Mouse (Mus musculus) intestine, embryonic 14.5 days (tissue): ENCODE data around the gene Ube2h. TPM values are rescaled to one million over a fixed set of nuclear protein-coding genes. Genes with fewer than 3 reads are reported as not detected.
A peak's percentile ranks its signal among the peaks of the same experiment; 100 is the strongest.

ENCODE experiments used
- ATAC-seq: fragments of 200-750 bp; cut with Nextera tagmentation; replicated peaks from 2 replicates; pipeline ENCODE4 v1.8.0; 2017; ENCODE audit warnings: low read depth, moderate number of reproducible peaks, moderate TSS enrichment, moderate library complexity; ENCODE audit not compliant: low FRiP score, low TSS enrichment
- DNase-seq: peaks from one replicate; pipeline ENCODE4 v3.0.0-alpha.2; 2018; ENCODE audit warnings: low spot score
- H3K27ac ChIP-seq: fragments of 300-500 bp; sonication (generic); 2 replicates; pipeline ENCODE4 v1.5.1; 2014; ENCODE audit warnings: low read depth, mild to moderate bottlenecking, control low read depth
- H3K27me3 ChIP-seq: fragments of 300-500 bp; sonication (generic); replicated peaks from 2 replicates; pipeline ENCODE4 v1.6.1; 2014; ENCODE audit warnings: low read length, control low read depth; ENCODE audit not compliant: control insufficient read depth, insufficient read depth
- H3K36me3 ChIP-seq: fragments of 300-500 bp; sonication (generic); 2 replicates; pipeline ENCODE4 v1.6.1; 2014; ENCODE audit warnings: low read length, control low read depth; ENCODE audit not compliant: control insufficient read depth, insufficient read depth
- H3K4me1 ChIP-seq: fragments of 300-500 bp; sonication (generic); replicated peaks from 2 replicates; pipeline ENCODE4 v1.6.1; 2014; ENCODE audit warnings: low read length, control low read depth, mixed read lengths; ENCODE audit not compliant: control insufficient read depth, insufficient read depth
- H3K4me2 ChIP-seq: fragments of 300-500 bp; sonication (generic); 2 replicates; pipeline ENCODE4 v1.6.1; 2014; ENCODE audit warnings: low read length
- H3K4me3 ChIP-seq: fragments of 300-500 bp; sonication (generic); 2 replicates; pipeline ENCODE4 v1.5.1; 2014; ENCODE audit warnings: low read depth, low read length, control low read depth, mixed read lengths
- H3K9ac ChIP-seq: fragments of 300-500 bp; sonication (generic); 2 replicates; pipeline ENCODE4 v1.6.1; 2014; ENCODE audit warnings: mild to moderate bottlenecking, low read length
- H3K9me3 ChIP-seq: fragments of 300-500 bp; sonication (generic); 2 replicates; pipeline ENCODE4 v1.6.1; 2016; ENCODE audit warnings: low read length, control low read depth; ENCODE audit not compliant: control insufficient read depth
- WGBS: fragments of 180-500 bp; shearing (Covaris S2); extraction: QIAGEN DNeasy Blood & Tissue Kit; methylation state at CpG from one replicate; pipeline ENCODE4 v1.1.7; 2014; 5-methylcytosine and 5-hydroxymethylcytosine counted together
- polyA plus RNA-seq: library from polyadenylated mRNA; unstranded; fragments of >200 nt; fragmentation: Nextera tagmentation; extraction: Ambion mirVana; gene quantifications from 2 replicates; pipeline ENCODE4 v1.2.1, GENCODE M21; 2014

The Ube2h gene
- polyA plus RNA-seq, 1 experiment from 2014 or later, result 50.5 TPM

DNA sequence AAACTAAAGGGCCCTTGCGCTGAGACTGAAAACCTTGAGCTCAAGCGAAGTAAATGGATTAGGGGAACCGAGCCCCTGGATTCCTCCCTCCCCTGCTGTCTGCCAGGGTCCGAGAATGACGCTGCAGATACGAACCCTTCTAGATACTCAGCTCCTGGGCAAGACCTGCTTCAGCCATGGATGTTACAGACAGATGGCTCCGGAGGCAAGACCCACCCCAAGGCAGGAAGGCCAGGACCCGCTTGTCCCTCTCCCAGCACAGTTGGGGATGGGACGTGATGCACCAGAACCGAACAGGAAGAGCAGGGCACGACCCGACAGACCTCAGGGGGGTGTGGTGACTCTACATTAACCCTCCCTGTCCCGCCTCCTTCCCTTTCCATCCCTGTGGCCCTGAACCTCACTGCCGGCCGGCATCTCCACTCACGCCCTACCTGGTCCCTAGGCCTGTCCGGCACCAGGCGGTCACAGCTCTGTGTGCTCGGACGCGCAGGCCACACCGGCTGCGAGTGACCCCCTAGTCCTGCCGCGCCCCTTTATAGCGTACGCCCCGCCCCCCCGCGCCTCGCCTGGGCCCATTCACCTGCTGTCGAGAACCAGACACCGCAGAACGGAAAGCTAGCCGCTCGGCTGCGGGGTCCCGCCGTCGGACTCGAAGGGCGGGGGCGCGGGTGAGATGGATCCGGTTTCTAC is 129.0 kb downstream of the Ube2h start:
- DNase-seq (peak; percentile 66), ATAC-seq (no peak)
- H3K36me3 ChIP-seq, result no peaks in the 10 kb centered on the region
- no peaks in the 10 kb centered on the region for H3K9me3 ChIP-seq
- H3K4me2 ChIP-seq, result peak overlapping the region; percentile 45
- H3K4me3 ChIP-seq, result peak overlapping the region; percentile 43
- peaks cover 100% of the 10 kb centered on the region for H3K27me3 ChIP-seq
- H3K4me1 ChIP-seq, result peaks cover 36% of the 10 kb centered on the region
- no peak overlapping the region for H3K27ac ChIP-seq
- H3K9ac ChIP-seq, result no peak overlapping the region
- under 1% methylated on average over 43 of the region's 45 CpGs for WGBS

GRCm38 (mm10) chr6:30174461-30175224 is 129.7 kb downstream of the Ube2h start:
- H3K9me3 ChIP-seq, result no peaks in the 10 kb centered on the region
- WGBS, result under 1% methylated on average over 31 of the region's 33 CpGs
- no peaks in the 10 kb centered on the region for H3K36me3 ChIP-seq
- ATAC-seq (peak; percentile 36), DNase-seq (peak; percentile 88)
- H3K27ac ChIP-seq, result no peak overlapping the region
- peak overlapping the region; percentile 42; the same call in 1 of the 2 replicates for H3K9ac ChIP-seq
- H3K4me1 ChIP-seq, result peaks cover 36% of the 10 kb centered on the region
- peak overlapping the region; percentile 45 for H3K4me2 ChIP-seq
- H3K27me3 ChIP-seq, result peaks cover 98% of the 10 kb centered on the region
- H3K4me3 ChIP-seq, result peak overlapping the region; percentile 43

GRCm38 (mm10) chr6:30173551-30174460 is 130.5 kb downstream of the Ube2h start:
- DNase-seq (peak; percentile 88), ATAC-seq (peak; percentile 84)
- peaks cover 36% of the 10 kb centered on the region for H3K4me1 ChIP-seq
- no peaks in the 10 kb centered on the region for H3K36me3 ChIP-seq
- WGBS, result under 1% methylated on average over 80 of the region's 80 CpGs
- peak overlapping the region; percentile 44 for H3K27ac ChIP-seq
- peaks cover 94% of the 10 kb centered on the region for H3K27me3 ChIP-seq
- peak overlapping the region; percentile 43 for H3K4me3 ChIP-seq
- no peaks in the 10 kb centered on the region for H3K9me3 ChIP-seq
- H3K4me2 ChIP-seq, result peak overlapping the region; percentile 45
- peak overlapping the region; percentile 42 for H3K9ac ChIP-seq

- H3K27ac ChIP-seq, result peak overlapping the region; percentile 44
- H3K27me3 ChIP-seq, result peaks cover 87% of the 10 kb centered on the region
- peaks cover 36% of the 10 kb centered on the region for H3K4me1 ChIP-seq
- peak overlapping the region; percentile 43 for H3K4me3 ChIP-seq
- peak overlapping the region; percentile 45 for H3K4me2 ChIP-seq
- peak overlapping the region; percentile 42 for H3K9ac ChIP-seq
- DNase-seq (peak; percentile 81), ATAC-seq (peak; percentile 37)
- H3K9me3 ChIP-seq, result no peaks in the 10 kb centered on the region
- 1% methylated on average over 44 of the region's 44 CpGs for WGBS
- H3K36me3 ChIP-seq, result no peaks in the 10 kb centered on the region
Observed at GRCm38 (mm10) chr6:30172820-30173550, 131.4 kb downstream of the Ube2h start.

DNA sequence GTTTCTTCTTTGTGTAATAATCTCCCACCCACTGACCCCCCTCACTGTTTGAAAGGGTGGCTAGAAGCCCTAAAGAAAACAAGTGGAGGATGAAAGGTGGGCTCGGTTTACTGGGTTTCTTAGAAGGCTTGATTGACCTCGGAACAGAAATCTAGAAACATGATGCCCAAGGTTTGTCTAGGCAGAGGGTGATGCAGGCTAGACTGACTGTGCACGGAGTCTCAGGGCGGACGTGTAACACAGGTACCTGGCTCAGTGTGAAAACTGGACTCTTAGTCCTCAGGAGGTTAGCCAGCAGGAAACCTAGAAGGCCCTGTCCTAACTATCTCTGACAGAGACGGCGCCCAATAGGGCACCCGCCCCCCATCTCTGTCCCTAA is 131.9 kb downstream of the Ube2h start:
- peaks cover 36% of the 10 kb centered on the region for H3K4me1 ChIP-seq
- peak overlapping the region; percentile 45 for H3K4me2 ChIP-seq
- peaks cover 81% of the 10 kb centered on the region for H3K27me3 ChIP-seq
- peak; percentile 65 for DNase-seq
- H3K9me3 ChIP-seq, result no peaks in the 10 kb centered on the region
- H3K27ac ChIP-seq, result no peak overlapping the region
- peak overlapping the region; percentile 43 for H3K4me3 ChIP-seq
- 18% methylated on average over 8 of the region's 8 CpGs for WGBS
- no peaks in the 10 kb centered on the region for H3K36me3 ChIP-seq
- H3K9ac ChIP-seq, result no peak overlapping the region
- ATAC-seq, result no peak

DNA sequence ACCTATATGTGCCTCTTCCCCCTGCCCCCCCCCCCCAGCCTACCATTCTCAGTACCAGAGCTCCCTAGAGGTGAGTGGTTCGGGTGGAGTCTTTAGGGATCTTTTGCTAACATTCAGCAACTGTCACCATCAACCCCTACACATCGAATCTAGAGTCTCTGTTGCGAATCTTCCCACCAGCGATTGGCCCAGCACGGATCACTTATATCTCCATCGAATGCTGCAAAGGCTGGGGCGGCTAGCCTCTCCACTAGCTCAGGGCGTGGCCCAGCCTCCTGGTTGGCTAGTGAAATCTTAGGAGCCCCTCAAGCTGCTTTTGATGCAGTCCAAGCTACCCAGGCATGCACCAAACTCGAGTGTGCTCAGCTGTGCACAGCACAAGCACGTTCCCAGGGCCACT is 132.4 kb downstream of the Ube2h start:
- Histone ChIP-seq H3K4me1 (peaks cover 33% of the 10 kb centered on the region), H3K27ac (no peak overlapping the region), H3K36me3 (no peaks in the 10 kb centered on the region), H3K4me2 (no peak overlapping the region), H3K9me3 (no peaks in the 10 kb centered on the region), H3K27me3 (peaks cover 77% of the 10 kb centered on the region), H3K4me3 (no peak overlapping the region), H3K9ac (no peak overlapping the region)
- ATAC-seq, result no peak
- DNase-seq, result no peak
- 23% methylated on average over 10 of the region's 10 CpGs for WGBS

DNA sequence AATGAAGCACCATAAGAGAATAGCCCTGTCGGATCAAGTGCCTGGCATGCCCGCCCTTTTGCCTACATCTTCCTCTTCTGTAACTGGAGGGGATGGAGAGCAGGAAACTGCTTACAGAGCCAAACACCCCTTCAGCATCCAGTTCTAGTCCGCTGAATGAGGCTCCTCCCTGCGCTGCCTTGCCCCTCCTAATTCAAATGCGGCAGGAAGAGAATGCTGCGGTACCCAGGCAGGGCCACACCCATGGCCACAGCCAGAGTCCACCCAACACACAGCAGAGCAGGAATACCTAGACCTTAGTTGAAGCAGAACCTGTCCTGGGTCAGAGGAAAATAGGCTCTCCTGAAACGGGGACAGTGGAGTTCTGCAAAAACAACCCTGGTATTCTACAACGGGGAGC is 133.1 kb downstream of the Ube2h start:
- Histone ChIP-seq H3K9ac (no peak overlapping the region), H3K4me2 (no peak overlapping the region), H3K27me3 (peaks cover 69% of the 10 kb centered on the region), H3K4me3 (no peak overlapping the region), H3K9me3 (no peaks in the 10 kb centered on the region), H3K36me3 (no peaks in the 10 kb centered on the region), H3K27ac (no peak overlapping the region), H3K4me1 (peaks cover 31% of the 10 kb centered on the region)
- no peak for DNase-seq
- WGBS, result 26% methylated on average over 8 of the region's 8 CpGs
- no peak for ATAC-seq

DNA sequence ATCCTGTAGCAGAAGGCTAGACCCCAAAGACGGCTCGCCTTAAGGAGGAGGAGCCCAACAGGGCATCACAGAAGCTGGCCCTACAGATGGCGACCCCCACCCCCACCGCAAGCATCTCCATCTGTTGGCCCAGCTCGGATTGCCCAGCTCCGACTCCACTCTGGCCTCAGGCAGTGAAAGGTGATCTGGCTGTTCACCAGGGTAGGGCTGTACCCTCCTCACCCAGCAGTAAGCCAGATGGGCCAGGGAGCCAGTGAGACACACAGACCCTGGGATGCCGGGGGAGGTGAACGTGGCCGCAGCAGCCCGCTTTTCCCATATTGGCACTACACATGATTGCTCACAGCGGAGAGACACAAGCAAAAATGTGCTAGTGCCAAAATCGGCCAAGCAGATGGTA is 135.2 kb downstream of the Ube2h start:
- no peak overlapping the region for H3K27ac ChIP-seq
- H3K9ac ChIP-seq, result no peak overlapping the region
- H3K27me3 ChIP-seq, result peaks cover 49% of the 10 kb centered on the region
- H3K4me1 ChIP-seq, result peaks cover 14% of the 10 kb centered on the region
- no peak overlapping the region for H3K4me3 ChIP-seq
- H3K36me3 ChIP-seq, result no peaks in the 10 kb centered on the region
- no peaks in the 10 kb centered on the region for H3K9me3 ChIP-seq
- ATAC-seq, result no peak
- 73% methylated on average over 12 of the region's 12 CpGs for WGBS
- no peak overlapping the region for H3K4me2 ChIP-seq
- DNase-seq, result no peak
